Mouse (Mus musculus): ENCODE measurements around the gene Sirt2. TPM values are rescaled to one million over a fixed set of nuclear protein-coding genes. Genes with fewer than 3 reads are reported as not detected.
A peak's percentile ranks its signal among the peaks of the same experiment; 100 is the strongest.

Sirt2 gene
- total and polyA plus RNA-seq, 2 experiments from 2014 or later: 95.5 to 147 TPM

DNA sequence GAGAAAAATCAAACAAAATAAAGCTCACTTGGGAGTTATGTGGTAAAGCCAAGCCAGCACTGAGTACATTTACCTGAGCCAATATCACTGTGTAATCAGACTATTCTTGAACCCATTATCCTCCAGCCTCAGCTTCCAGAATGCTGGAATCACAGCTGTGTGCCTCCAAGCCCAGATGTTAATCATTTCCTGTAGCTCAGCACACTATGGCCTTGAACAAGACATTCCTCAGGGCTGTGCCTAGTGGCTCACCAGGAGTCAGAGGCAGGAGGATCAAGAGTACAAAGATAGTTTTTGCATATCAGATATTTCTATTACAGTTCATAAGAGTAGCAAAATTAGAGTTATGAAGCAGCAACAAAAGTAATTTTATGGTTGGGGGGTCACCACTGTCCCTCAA lies 25.2 kb downstream of the Sirt2 start:
- Histone ChIP-seq H3K27me3 (ENCODE audit: insufficient read depth, low read length) (no peaks in the 10 kb centered on the region), H3K9me3 (ENCODE audit: low read length) (no peaks in the 10 kb centered on the region), H3K4me3 (ENCODE audit: low read length) (no peak overlapping the region), H3K4me2 (ENCODE audit: low read depth, low read length) (no peak overlapping the region), H3K27ac (no peak overlapping the region), H3K9ac (replicated peaks; ENCODE audit: low read length) (no peak overlapping the region), H3K36me3 (ENCODE audit: insufficient read depth, low read length) (no peaks in the 10 kb centered on the region; the same call in 1 of the 2 replicates), H3K4me1 (ENCODE audit: insufficient read depth, low read length) (no peaks in the 10 kb centered on the region)
- ATAC-seq (no peak), DNase-seq (ENCODE audit: low spot score) (no peak)
- no peak for TF ChIP-seq CTCF (IDR thresholded peaks at IDR 0.05; ENCODE audit: low read depth)

DNA sequence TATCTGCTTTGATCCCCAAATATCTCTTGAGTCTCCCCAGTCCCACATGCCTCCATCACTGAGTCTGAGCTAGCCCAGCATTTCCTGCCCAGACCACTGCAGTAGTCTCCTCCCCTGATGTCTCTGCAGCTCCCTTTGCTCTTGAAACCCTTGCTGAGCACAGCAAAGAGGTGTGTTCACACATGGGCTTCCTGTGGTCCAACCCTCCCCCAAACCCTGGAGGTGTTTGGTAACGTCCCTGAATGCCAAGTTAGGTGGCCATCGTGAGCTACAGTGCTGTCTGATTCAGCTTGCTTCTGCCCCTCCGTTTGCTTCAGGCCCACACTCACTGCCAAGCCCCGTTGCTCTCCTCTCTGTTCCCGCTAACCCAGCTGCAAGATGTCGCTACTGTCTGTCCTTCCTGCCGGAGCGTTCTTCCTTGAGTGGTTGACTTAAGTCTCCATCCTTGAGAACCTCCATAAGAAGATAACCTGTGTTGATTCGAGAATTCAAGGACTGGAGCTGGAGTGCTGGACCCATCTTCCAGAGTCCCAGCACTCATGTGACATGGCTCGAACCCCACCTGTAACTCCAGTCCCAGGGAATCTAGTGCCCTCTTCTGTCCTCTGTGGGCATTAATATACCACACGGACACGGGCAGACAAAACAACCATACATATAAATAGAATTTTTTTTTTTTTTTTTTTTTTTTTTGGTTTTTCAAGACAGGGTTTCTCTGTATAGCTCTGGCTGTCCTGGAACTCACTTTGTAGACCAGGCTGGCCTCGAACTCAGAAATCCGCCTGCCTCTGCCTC lies 26.1 kb downstream of the Sirt2 start:
- no peak for TF ChIP-seq CTCF (IDR thresholded peaks at IDR 0.05; ENCODE audit: low read depth)
- no peak overlapping the region for H3K27ac ChIP-seq
- H3K9ac ChIP-seq (replicated peaks; ENCODE audit: low read length): no peak overlapping the region
- H3K9me3 ChIP-seq (ENCODE audit: low read length): no peaks in the 10 kb centered on the region
- H3K4me2 ChIP-seq (ENCODE audit: low read depth, low read length): no peak overlapping the region
- no peak for ATAC-seq
- 84% methylated on average over 13 of the region's 14 CpGs for WGBS
- no peaks in the 10 kb centered on the region for H3K36me3 ChIP-seq (ENCODE audit: insufficient read depth, low read length)
- H3K4me1 ChIP-seq (ENCODE audit: insufficient read depth, low read length): no peaks in the 10 kb centered on the region
- no peak overlapping the region for H3K4me3 ChIP-seq (ENCODE audit: low read length)
- DNase-seq (ENCODE audit: low spot score): no peak
- no peaks in the 10 kb centered on the region for H3K27me3 ChIP-seq (ENCODE audit: insufficient read depth, low read length)

GRCm38 (mm10) chr7:28793834-28794233 lies 27.3 kb downstream of the Sirt2 start:
- WGBS: 35% methylated on average over 2 of the region's 2 CpGs
- Histone ChIP-seq H3K27ac (no peak overlapping the region), H3K4me2 (ENCODE audit: low read depth, low read length) (no peak overlapping the region), H3K27me3 (ENCODE audit: insufficient read depth, low read length) (no peaks in the 10 kb centered on the region), H3K9ac (replicated peaks; ENCODE audit: low read length) (no peak overlapping the region), H3K4me1 (ENCODE audit: insufficient read depth, low read length) (no peaks in the 10 kb centered on the region), H3K36me3 (ENCODE audit: insufficient read depth, low read length) (no peaks in the 10 kb centered on the region), H3K9me3 (ENCODE audit: low read length) (no peaks in the 10 kb centered on the region), H3K4me3 (ENCODE audit: low read length) (no peak overlapping the region)
- DNase-seq (ENCODE audit: low spot score): no peak
- peak; percentile 30; the same call in 1 of the 2 replicates for TF ChIP-seq CTCF (IDR thresholded peaks at IDR 0.05; ENCODE audit: low read depth)
- no peak for ATAC-seq

- TF ChIP-seq CTCF (IDR thresholded peaks at IDR 0.05; ENCODE audit: low read depth): no peak
- no peak for ATAC-seq
Observed at GRCm38 (mm10) chr7:28794496-28794895, 28.0 kb downstream of the Sirt2 start.

DNA sequence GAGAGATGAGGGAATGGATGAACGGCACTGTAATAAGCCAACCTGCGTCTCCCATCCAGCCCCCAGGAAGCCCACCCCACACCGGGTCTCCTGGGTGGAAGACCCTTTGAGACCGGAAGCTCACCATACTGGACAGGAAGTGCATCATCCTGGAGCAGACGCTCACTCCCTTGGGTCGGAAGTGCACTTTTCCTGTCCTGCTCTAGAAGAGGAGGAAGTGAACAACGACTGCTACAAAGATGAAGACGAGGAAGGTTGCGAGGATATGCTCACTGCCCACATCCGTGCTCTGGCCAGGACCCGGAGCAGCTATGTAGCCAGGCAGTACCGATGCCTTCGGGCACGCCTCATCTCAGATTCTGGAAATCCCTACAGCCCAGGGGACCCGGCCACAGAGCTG lies 29.3 kb downstream of the Sirt2 start:
- H3K27ac ChIP-seq: no peak overlapping the region
- no peak overlapping the region for H3K4me3 ChIP-seq (ENCODE audit: low read length)
- no peak overlapping the region for H3K9ac ChIP-seq (replicated peaks; ENCODE audit: low read length)
- no peaks in the 10 kb centered on the region for H3K4me1 ChIP-seq (ENCODE audit: insufficient read depth, low read length)
- 84% methylated on average over 15 of the region's 15 CpGs for WGBS
- ATAC-seq: no peak
- TF ChIP-seq CTCF (IDR thresholded peaks at IDR 0.05; ENCODE audit: low read depth): no peak
- DNase-seq (ENCODE audit: low spot score): no peak
- H3K4me2 ChIP-seq (ENCODE audit: low read depth, low read length): no peak overlapping the region
- H3K36me3 ChIP-seq (ENCODE audit: insufficient read depth, low read length): no peaks in the 10 kb centered on the region
- H3K9me3 ChIP-seq (ENCODE audit: low read length): no peaks in the 10 kb centered on the region
- no peaks in the 10 kb centered on the region for H3K27me3 ChIP-seq (ENCODE audit: insufficient read depth, low read length)

More at GRCm38 (mm10) chr7:28794496-28794895, 28.0 kb downstream of the Sirt2 start:
- H3K9ac ChIP-seq (replicated peaks; ENCODE audit: low read length): no peak overlapping the region
- no peaks in the 10 kb centered on the region for H3K27me3 ChIP-seq (ENCODE audit: insufficient read depth, low read length)
- H3K27ac ChIP-seq: no peak overlapping the region
- H3K9me3 ChIP-seq (ENCODE audit: low read length): no peaks in the 10 kb centered on the region
- no peaks in the 10 kb centered on the region for H3K36me3 ChIP-seq (ENCODE audit: insufficient read depth, low read length)
- 74% methylated on average over 3 of the region's 3 CpGs for WGBS
- H3K4me2 ChIP-seq (ENCODE audit: low read depth, low read length): no peak overlapping the region
- DNase-seq (ENCODE audit: low spot score): no peak
- H3K4me1 ChIP-seq (ENCODE audit: insufficient read depth, low read length): no peaks in the 10 kb centered on the region
- H3K4me3 ChIP-seq (ENCODE audit: low read length): no peak overlapping the region

- ATAC-seq (peak; percentile 80), DNase-seq (ENCODE audit: low spot score) (peak; percentile 86)
- Histone ChIP-seq H3K4me2 (ENCODE audit: low read depth, low read length) (peak overlapping the region; percentile 30), H3K4me3 (ENCODE audit: low read length) (peak overlapping the region; percentile 17), H3K27me3 (ENCODE audit: insufficient read depth, low read length) (no peaks in the 10 kb centered on the region), H3K36me3 (ENCODE audit: insufficient read depth, low read length) (no peaks in the 10 kb centered on the region), H3K27ac (no peak overlapping the region), H3K9ac (replicated peaks; ENCODE audit: low read length) (no peak overlapping the region), H3K4me1 (ENCODE audit: insufficient read depth, low read length) (no peaks in the 10 kb centered on the region), H3K9me3 (ENCODE audit: low read length) (no peaks in the 10 kb centered on the region)
- 12% methylated on average over 32 of the region's 32 CpGs for WGBS
- peak; percentile 98 for TF ChIP-seq CTCF (IDR thresholded peaks at IDR 0.05; ENCODE audit: low read depth)
Observed at GRCm38 (mm10) chr7:28796562-28796975, 30.0 kb downstream of the Sirt2 start.

- DNase-seq (ENCODE audit: low spot score): no peak
- H3K4me1 ChIP-seq (ENCODE audit: insufficient read depth, low read length): no peaks in the 10 kb centered on the region
- H3K9me3 ChIP-seq (ENCODE audit: low read length): no peaks in the 10 kb centered on the region
- TF ChIP-seq CTCF (IDR thresholded peaks at IDR 0.05; ENCODE audit: low read depth): no peak
- no peaks in the 10 kb centered on the region for H3K36me3 ChIP-seq (ENCODE audit: insufficient read depth, low read length)
- 91% methylated on average over 9 of the region's 9 CpGs for WGBS
- H3K27me3 ChIP-seq (ENCODE audit: insufficient read depth, low read length): no peaks in the 10 kb centered on the region
- H3K4me2 ChIP-seq (ENCODE audit: low read depth, low read length): no peak overlapping the region
- no peak for ATAC-seq
- H3K9ac ChIP-seq (replicated peaks; ENCODE audit: low read length): no peak overlapping the region
- no peak overlapping the region for H3K4me3 ChIP-seq (ENCODE audit: low read length)
- H3K27ac ChIP-seq: no peak overlapping the region
Observed at GRCm38 (mm10) chr7:28799994-28800393, 33.5 kb downstream of the Sirt2 start.

Measured in hindbrain, postnatal 0 days (tissue).